Mouse (Mus musculus) CD4-positive helper T cell, adult 2 months (primary cell): ENCODE results near the gene Ehmt1.

Experiments used
- DNase-seq: peaks from one replicate; pipeline ENCODE4 v3.0.0-alpha.2; 2012; ENCODE audit warnings: low read depth, missing footprints, low spot score

The Ehmt1 gene

GRCm38 (mm10) chr2:24912189-24912588 lies 7.2 kb downstream of the Ehmt1 start:
- DNase-seq: no peak

GRCm38 (mm10) chr2:24910481-24910880 lies 8.9 kb downstream of the Ehmt1 start:
- DNase-seq: no peak

GRCm38 (mm10) chr2:24905653-24906155 lies 13.7 kb downstream of the Ehmt1 start:
- DNase-seq: no peak

- no peak for DNase-seq
Observed at GRCm38 (mm10) chr2:24904823-24905652, 14.4 kb downstream of the Ehmt1 start.

GRCm38 (mm10) chr2:24902999-24903398 lies 16.4 kb downstream of the Ehmt1 start:
- no peak for DNase-seq

- no peak for DNase-seq
Observed at GRCm38 (mm10) chr2:24901055-24901454, 18.4 kb downstream of the Ehmt1 start.

- DNase-seq: no peak
Observed at GRCm38 (mm10) chr2:24899292-24899691, 20.1 kb downstream of the Ehmt1 start.

GRCm38 (mm10) chr2:24896761-24897160 lies 22.7 kb downstream of the Ehmt1 start:
- no peak for DNase-seq

GRCm38 (mm10) chr2:24894211-24894610 lies 25.2 kb downstream of the Ehmt1 start:
- DNase-seq: no peak

GRCm38 (mm10) chr2:24892318-24892717 lies 27.1 kb downstream of the Ehmt1 start:
- DNase-seq: no peak

- DNase-seq: no peak
Observed at GRCm38 (mm10) chr2:24890541-24891447, 28.6 kb downstream of the Ehmt1 start.

GRCm38 (mm10) chr2:24888895-24889294 lies 30.5 kb downstream of the Ehmt1 start:
- peak; percentile 14 for DNase-seq

GRCm38 (mm10) chr2:24880686-24881085 lies 38.7 kb downstream of the Ehmt1 start:
- DNase-seq: no peak

GRCm38 (mm10) chr2:24870952-24871351 lies 48.5 kb downstream of the Ehmt1 start:
- no peak for DNase-seq

GRCm38 (mm10) chr2:24863010-24863409 lies 56.4 kb downstream of the Ehmt1 start:
- DNase-seq: peak; percentile 5

- DNase-seq: peak; percentile 44
Observed at GRCm38 (mm10) chr2:24852408-24852807, 67.0 kb downstream of the Ehmt1 start.

- no peak for DNase-seq
Observed at GRCm38 (mm10) chr2:24846557-24846956, 72.9 kb downstream of the Ehmt1 start.

- DNase-seq: no peak
Observed at GRCm38 (mm10) chr2:24845256-24845655, 74.2 kb downstream of the Ehmt1 start.

- peak; percentile 47 for DNase-seq
Observed at GRCm38 (mm10) chr2:24830614-24831013, 88.8 kb downstream of the Ehmt1 start.

- DNase-seq: no peak
Observed at GRCm38 (mm10) chr2:24809746-24810145, 109.7 kb downstream of the Ehmt1 start.

- DNase-seq: no peak
Observed at GRCm38 (mm10) chr2:24807691-24808090, 111.7 kb downstream of the Ehmt1 start.

GRCm38 (mm10) chr2:24807036-24807435 lies 112.4 kb downstream of the Ehmt1 start:
- DNase-seq: no peak
